Mouse (Mus musculus) myocyte (in vitro differentiated cells): ENCODE results near the gene Map2k3. TPM values are rescaled to one million over a fixed set of nuclear protein-coding genes. Genes with fewer than 3 reads are reported as not detected.
A peak's percentile ranks its signal among the peaks of the same experiment; 100 is the strongest.

Experiments
- H3K27me3 ChIP-seq: one replicate; pipeline ENCODE4 v1.6.1; 2011; ENCODE audit not compliant: control insufficient read depth, insufficient read depth, insufficient read length
- H3K36me3 ChIP-seq: one replicate; pipeline ENCODE4 v1.6.1; 2011; ENCODE audit not compliant: control insufficient read depth, insufficient read depth
- H3K4me2 ChIP-seq: one replicate; pipeline ENCODE4 v1.6.1; 2011; ENCODE audit warnings: low read depth, control low read depth
- H3K4me3 ChIP-seq: one replicate; pipeline ENCODE4 v1.5.1; 2011; ENCODE audit warnings: mild to moderate bottlenecking, control low read depth, moderate library complexity
- H3K79me2 ChIP-seq: one replicate; pipeline ENCODE4 v1.6.1; 2011; ENCODE audit not compliant: control insufficient read depth, insufficient read depth
- H3ac ChIP-seq: one replicate; pipeline ENCODE4 v1.6.1; 2011; ENCODE audit not compliant: control insufficient read depth, insufficient read length
- CEBPB ChIP-seq: IDR thresholded peaks from 2 replicates; pipeline ENCODE4 v1.6.1; 2011; ENCODE audit warnings: mild to moderate bottlenecking, moderate library complexity; ENCODE audit not compliant: poor library complexity, insufficient read depth, severe bottlenecking
- E2F4 ChIP-seq: IDR thresholded peaks from one replicate; pipeline ENCODE4 v1.6.1; 2011; ENCODE audit warnings: mild to moderate bottlenecking, control low read depth, moderate library complexity; ENCODE audit not compliant: insufficient read depth
- MAX ChIP-seq: IDR thresholded peaks from one replicate; pipeline ENCODE4 v1.6.1; 2011; ENCODE audit warnings: low read depth, mild to moderate bottlenecking, control low read depth
- MYOD1 ChIP-seq, 3 experiments: IDR thresholded peaks; one replicate each; pipeline ENCODE4 v1.6.1; 2011; ENCODE audit warnings: control low read depth in 2 of 3, low read depth in 2 of 3, mild to moderate bottlenecking in 2 of 3, moderate library complexity in 1 of 3; ENCODE audit not compliant: insufficient read length in 2 of 3, control insufficient read depth in 1 of 3
- MYOG ChIP-seq, 3 experiments: IDR thresholded peaks; one replicate each; pipeline ENCODE4 v1.6.1; 2011; ENCODE audit warnings: control low read depth in 2 of 3, low read depth in 2 of 3, mild to moderate bottlenecking in 2 of 3; ENCODE audit not compliant: insufficient read length in 2 of 3, control insufficient read depth in 1 of 3, insufficient read depth in 1 of 3
- POLR2A ChIP-seq: IDR thresholded peaks from one replicate; pipeline ENCODE4 v1.6.1; 2011; ENCODE audit warnings: low read depth, mild to moderate bottlenecking, control low read depth, moderate library complexity; ENCODE audit not compliant: insufficient read length
- POLR2AphosphoS2 ChIP-seq: IDR thresholded peaks from one replicate; pipeline ENCODE4 v1.6.1; 2011; ENCODE audit warnings: low read depth, control low read depth; ENCODE audit not compliant: insufficient read length
- REST ChIP-seq: IDR thresholded peaks from one replicate; pipeline ENCODE4 v1.6.1; 2011; ENCODE audit warnings: mild to moderate bottlenecking, control low read depth, moderate library complexity; ENCODE audit not compliant: insufficient read depth, insufficient read length
- SRF ChIP-seq: IDR thresholded peaks from one replicate; pipeline ENCODE4 v1.6.1; 2011; ENCODE audit warnings: low read depth; ENCODE audit not compliant: control insufficient read depth, insufficient read length
- TCF12 ChIP-seq: IDR thresholded peaks from one replicate; pipeline ENCODE4 v1.6.1; 2011; ENCODE audit warnings: mild to moderate bottlenecking, control low read depth; ENCODE audit not compliant: poor library complexity, insufficient read depth, severe bottlenecking
- TCF3 ChIP-seq: IDR thresholded peaks from one replicate; pipeline ENCODE4 v1.6.1; 2011; ENCODE audit warnings: low read depth, control low read depth; ENCODE audit not compliant: insufficient read length
- USF1 ChIP-seq: IDR thresholded peaks from one replicate; pipeline ENCODE4 v1.6.1; 2011; ENCODE audit warnings: low read depth, mild to moderate bottlenecking, control low read depth, moderate library complexity
- polyA plus RNA-seq: library from polyadenylated mRNA; unstranded; fragments of >200 nt; fragmentation: generic; extraction: Trizol; gene quantifications from one replicate; pipeline ENCODE4 v1.2.1, GENCODE M21; 2012; ENCODE audit warnings: missing spikeins

Map2k3 gene
- polyA plus RNA-seq, 1 experiment: 68.5 TPM

DNA sequence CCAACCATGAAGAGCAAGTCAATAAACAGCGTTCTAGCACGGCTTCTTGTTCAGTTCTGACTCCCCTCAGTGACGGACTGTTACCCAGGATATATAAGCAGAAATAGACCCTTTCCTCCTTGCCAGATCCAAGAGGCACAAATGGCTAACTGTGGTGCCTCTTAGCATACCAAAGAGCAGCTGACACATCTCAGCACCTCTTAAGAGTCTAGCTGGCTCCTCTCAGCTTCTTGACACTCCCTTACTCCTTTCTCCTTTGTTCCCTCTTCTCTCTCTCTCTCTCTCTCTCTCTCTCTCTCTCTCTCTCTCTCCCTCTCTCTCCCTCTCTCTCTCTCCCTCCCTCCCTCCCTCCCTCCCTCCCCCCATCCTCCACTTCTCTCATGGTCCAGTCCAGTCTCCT lies 41.1 kb upstream of the Map2k3 start:
- Histone ChIP-seq H3K27me3 (no peaks in the 10 kb centered on the region), H3K4me2 (no peak overlapping the region), H3K4me3 (no peak overlapping the region), H3K36me3 (no peaks in the 10 kb centered on the region), H3K79me2 (no peaks in the 10 kb centered on the region), H3ac (no peak overlapping the region)
- TF ChIP-seq CEBPB: no peak
- TF ChIP-seq SRF: no peak
- no peak for TF ChIP-seq TCF12
- TF ChIP-seq MAX: no peak
- TF ChIP-seq TCF3: no peak
- TF ChIP-seq MYOD1 (IDR thresholded peaks at IDR 0.05; ENCODE audit: control insufficient read depth in 1 of 3, insufficient read length in 2 of 3, low read depth in 2 of 3): no peak
- TF ChIP-seq USF1: no peak
- TF ChIP-seq E2F4: no peak
- no peak for TF ChIP-seq MYOG (IDR thresholded peaks at IDR 0.05; ENCODE audit: control insufficient read depth in 1 of 3, insufficient read depth in 1 of 3, insufficient read length in 2 of 3, low read depth in 2 of 3)
- no peak for TF ChIP-seq POLR2A
- no peak for TF ChIP-seq POLR2AphosphoS2
- TF ChIP-seq REST: no peak

DNA sequence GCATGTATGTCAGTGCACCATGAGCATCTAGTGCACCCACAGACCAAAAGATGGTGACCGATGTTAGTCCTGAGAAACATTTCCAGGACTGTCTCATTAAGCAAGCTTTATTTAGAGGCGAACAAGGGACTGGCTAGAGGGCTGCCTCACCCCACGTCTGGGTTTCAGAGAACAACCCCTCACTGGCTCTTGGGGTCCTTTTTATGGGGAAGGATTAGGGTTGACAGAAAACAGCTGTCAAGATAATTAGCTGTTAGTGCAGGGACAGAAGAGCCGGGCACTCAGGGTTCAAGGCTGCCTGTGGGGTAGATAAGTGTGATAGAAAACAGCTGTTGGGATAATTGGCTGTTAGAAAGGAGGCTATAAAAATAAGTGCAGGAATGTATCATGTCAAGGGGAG lies 35.9 kb upstream of the Map2k3 start:
- Histone ChIP-seq H3K4me2 (peak overlapping the region; percentile 10), H3ac (no peak overlapping the region), H3K4me3 (no peak overlapping the region), H3K27me3 (no peaks in the 10 kb centered on the region), H3K79me2 (no peaks in the 10 kb centered on the region), H3K36me3 (no peaks in the 10 kb centered on the region)
- no peak for TF ChIP-seq USF1
- TF ChIP-seq REST: no peak
- peak in 1 of 3 experiments; percentile 13 for TF ChIP-seq MYOD1 (IDR thresholded peaks at IDR 0.05; ENCODE audit: control insufficient read depth in 1 of 3, insufficient read length in 2 of 3, low read depth in 2 of 3)
- TF ChIP-seq SRF: no peak
- TF ChIP-seq TCF3: no peak
- peak in 1 of 3 experiments; percentile 7 for TF ChIP-seq MYOG (IDR thresholded peaks at IDR 0.05; ENCODE audit: control insufficient read depth in 1 of 3, insufficient read depth in 1 of 3, insufficient read length in 2 of 3, low read depth in 2 of 3)
- TF ChIP-seq POLR2AphosphoS2: no peak
- TF ChIP-seq CEBPB: no peak

GRCm38 (mm10) chr11:60902001-60902400 lies 29.8 kb upstream of the Map2k3 start:
- Histone ChIP-seq H3K27me3 (no peaks in the 10 kb centered on the region), H3K79me2 (no peaks in the 10 kb centered on the region), H3K4me2 (no peak overlapping the region), H3K36me3 (peaks cover 12% of the 10 kb centered on the region), H3ac (no peak overlapping the region), H3K4me3 (no peak overlapping the region)
- no peak for TF ChIP-seq MYOG (IDR thresholded peaks at IDR 0.05; ENCODE audit: control insufficient read depth in 1 of 3, insufficient read depth in 1 of 3, insufficient read length in 2 of 3, low read depth in 2 of 3)

- Histone ChIP-seq H3K4me2 (no peak overlapping the region), H3ac (no peak overlapping the region), H3K4me3 (no peak overlapping the region), H3K27me3 (no peaks in the 10 kb centered on the region), H3K36me3 (peaks cover 12% of the 10 kb centered on the region), H3K79me2 (no peaks in the 10 kb centered on the region)
- no peak for TF ChIP-seq TCF3
- no peak for TF ChIP-seq MAX
- no peak for TF ChIP-seq POLR2A
- no peak for TF ChIP-seq REST
- TF ChIP-seq CEBPB: no peak
- no peak for TF ChIP-seq USF1
- TF ChIP-seq POLR2AphosphoS2: no peak
- TF ChIP-seq MYOG (IDR thresholded peaks at IDR 0.05; ENCODE audit: control insufficient read depth in 1 of 3, insufficient read depth in 1 of 3, insufficient read length in 2 of 3, low read depth in 2 of 3): no peak
- no peak for TF ChIP-seq SRF
- TF ChIP-seq TCF12: no peak
- no peak for TF ChIP-seq MYOD1 (IDR thresholded peaks at IDR 0.05; ENCODE audit: control insufficient read depth in 1 of 3, insufficient read length in 2 of 3, low read depth in 2 of 3)
- no peak for TF ChIP-seq E2F4
These were observed 29.3 kb upstream of the Map2k3 start for GRCm38 (mm10) chr11:60902486-60902885.

- peaks cover 12% of the 10 kb centered on the region for H3K36me3 ChIP-seq
- H3K27me3 ChIP-seq: no peaks in the 10 kb centered on the region
- H3K4me3 ChIP-seq: no peak overlapping the region
- no peak overlapping the region for H3K4me2 ChIP-seq
- no peak overlapping the region for H3ac ChIP-seq
- no peaks in the 10 kb centered on the region for H3K79me2 ChIP-seq
- TF ChIP-seq TCF12: no peak
- no peak for TF ChIP-seq USF1
- TF ChIP-seq MAX: no peak
- TF ChIP-seq E2F4: no peak
- no peak for TF ChIP-seq MYOG (IDR thresholded peaks at IDR 0.05; ENCODE audit: control insufficient read depth in 1 of 3, insufficient read depth in 1 of 3, insufficient read length in 2 of 3, low read depth in 2 of 3)
- no peak for TF ChIP-seq REST
- TF ChIP-seq POLR2A: no peak
- TF ChIP-seq MYOD1 (IDR thresholded peaks at IDR 0.05; ENCODE audit: control insufficient read depth in 1 of 3, insufficient read length in 2 of 3, low read depth in 2 of 3): no peak
- TF ChIP-seq TCF3: no peak
- TF ChIP-seq CEBPB: no peak
- TF ChIP-seq SRF: no peak
- no peak for TF ChIP-seq POLR2AphosphoS2
These were observed 28.2 kb upstream of the Map2k3 start for GRCm38 (mm10) chr11:60903661-60904061.
